Comparison of ENCODE assay signal across 8 mouse cellular contexts in the genomic region with DNA sequence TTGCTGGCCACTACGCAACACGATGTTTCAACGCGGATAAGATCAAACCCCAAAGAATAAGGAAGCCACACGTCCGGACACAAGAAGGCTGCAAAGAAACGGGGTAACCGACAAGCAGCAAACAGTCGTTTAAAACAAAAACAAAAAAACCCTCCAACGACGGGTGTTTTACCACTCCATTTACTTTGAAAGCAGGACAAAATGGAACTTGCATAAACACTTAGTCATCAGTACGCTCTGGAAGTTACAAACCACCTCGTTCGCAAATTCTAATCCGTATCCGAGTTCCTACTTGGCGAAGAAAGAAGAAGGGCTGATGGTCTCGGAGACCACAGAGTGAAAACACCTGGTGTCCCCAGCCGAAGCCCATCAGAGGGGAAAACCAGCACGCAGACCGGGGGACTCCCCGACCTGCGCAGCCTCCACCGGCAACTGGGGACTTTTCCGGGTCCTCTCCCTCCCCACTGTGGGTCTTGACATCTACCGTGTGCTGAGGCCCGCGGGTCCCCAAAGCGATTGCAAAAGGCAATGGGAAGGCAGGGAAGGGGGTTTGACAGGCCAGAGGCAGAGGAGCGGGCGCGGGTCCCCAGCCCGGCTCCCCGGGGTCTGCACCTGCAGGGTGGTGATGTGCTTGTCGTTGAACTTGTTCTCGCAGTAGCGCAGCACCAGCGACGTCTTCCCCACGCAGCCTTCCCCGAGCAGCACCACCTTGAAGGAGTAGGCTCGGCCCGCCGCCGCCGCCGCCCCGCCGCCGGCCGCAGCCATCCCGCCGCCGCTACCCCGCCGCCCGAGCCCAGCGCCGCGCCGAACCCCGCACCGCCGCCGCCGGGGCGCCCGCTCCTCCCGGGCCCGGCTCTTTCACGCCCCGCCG. TPM values are rescaled to one million over a fixed set of nuclear protein-coding genes. Genes with fewer than 3 reads are reported as not detected.
A peak's percentile ranks its signal among the peaks of the same experiment; 100 is the strongest.
DNase-seq lines count a peak whose midpoint lies in the region; ATAC-seq lines count a peak whose summit lies in the region.

No protein-coding gene starts in this region.

- no peaks in the 10 kb centered on the region for H3K9me3 ChIP-seq in forebrain, embryonic 14.5 days (replicated peaks; ENCODE audit: control insufficient read depth, low read length)
- H3K9me3 ChIP-seq in neural tube, embryonic 15.5 days (replicated peaks) = no peaks in the 10 kb centered on the region

- peak overlapping the region; percentile 87 for H3K9ac ChIP-seq in forebrain, embryonic 14.5 days (ENCODE audit: low read length)
- H3K9ac ChIP-seq in neural tube, embryonic 15.5 days (replicated peaks) = peak overlapping the region; percentile 93

- WGBS in forebrain, embryonic 14.5 days = 2% methylated on average over 47 of the region's 73 CpGs
- WGBS in neural tube, embryonic 15.5 days = under 1% methylated on average over 52 of the region's 73 CpGs

- peak; percentile 80 for ATAC-seq in forebrain, embryonic 14.5 days
- ATAC-seq in inflammation-experienced regulatory T-cells, adult 6 months = peak; percentile 82
- ATAC-seq in neural tube, embryonic 15.5 days (ENCODE audit: low FRiP score) = peak; percentile 62

- peak overlapping the region; percentile 84 for H3K4me3 ChIP-seq in forebrain, embryonic 14.5 days (ENCODE audit: low read depth, low read length)
- peak overlapping the region; percentile 93 for H3K4me3 ChIP-seq in neural tube, embryonic 15.5 days (replicated peaks)

- H3K27me3 ChIP-seq in forebrain, embryonic 14.5 days (replicated peaks; ENCODE audit: control insufficient read depth, insufficient read depth, low read length) = no peaks in the 10 kb centered on the region
- no peaks in the 10 kb centered on the region for H3K27me3 ChIP-seq in neural tube, embryonic 15.5 days (replicated peaks)

- H3K4me2 ChIP-seq in forebrain, embryonic 14.5 days (ENCODE audit: low read length) = peak overlapping the region; percentile 87
- peak overlapping the region; percentile 72 for H3K4me2 ChIP-seq in neural tube, embryonic 15.5 days

- no peaks in the 10 kb centered on the region for H3K36me3 ChIP-seq in forebrain, embryonic 14.5 days (ENCODE audit: control insufficient read depth, insufficient read depth, low read length)
- no peaks in the 10 kb centered on the region for H3K36me3 ChIP-seq in neural tube, embryonic 15.5 days

- DNase-seq in right cerebral cortex, postnatal 4 days = peak; percentile 53
- DNase-seq in right cerebral cortex, postnatal 14 days = no peak
- DNase-seq in adrenal gland, postnatal 14 days = peak; percentile 67
- DNase-seq in forebrain, embryonic 14.5 days (ENCODE audit: low spot score) = peak; percentile 37
- DNase-seq in lung, adult 18-20 months = peak; percentile 34 to 49
- no peak for DNase-seq in cerebellum, adult 11 months

- H3K4me1 ChIP-seq in forebrain, embryonic 14.5 days (ENCODE audit: control insufficient read depth, insufficient read depth, low read length) = peaks cover 19% of the 10 kb centered on the region
- H3K4me1 ChIP-seq in neural tube, embryonic 15.5 days = peaks cover 48% of the 10 kb centered on the region

- peak overlapping the region; percentile 92 for H3K27ac ChIP-seq in forebrain, embryonic 14.5 days (ENCODE audit: low read depth, low read length)
- H3K27ac ChIP-seq in neural tube, embryonic 15.5 days (replicated peaks) = peak overlapping the region; percentile 97

RNA-seq across cellular contexts. Expression of gene Rab21, which starts 0.6 kb away (rescaled TPM):
- 53.6 and 53.8 TPM in 2 replicates for total RNA-seq in adrenal gland, postnatal 14 days (2021)
- polyA plus RNA-seq in forebrain, embryonic 14.5 days (2014; fragmentation: Nextera tagmentation; extraction: Ambion mirVana) = 9.2 and 10.6 TPM in 2 replicates
- 10 to 100 TPM; 19.2 to 22.6 (median 21.0) TPM for polyA plus RNA-seq in inflammation-experienced regulatory T-cells, adult 6 months (2017; shearing (Covaris generic))
- polyA plus RNA-seq in neural tube, embryonic 15.5 days (2015; fragmentation: Nextera tagmentation; extraction: Ambion mirVana) = 7.0 and 9.6 TPM in 2 replicates

RNA-seq across cellular contexts. Expression of gene Tmem19, which starts 47.5 kb away (rescaled TPM):
- total RNA-seq in adrenal gland, postnatal 14 days (2021) = 23.0 and 27.5 TPM in 2 replicates
- polyA plus RNA-seq in forebrain, embryonic 14.5 days (2014; fragmentation: Nextera tagmentation; extraction: Ambion mirVana) = 43.6 and 44.9 TPM in 2 replicates
- 10 to 100 TPM; 35.8 to 43.5 (median 39.4) TPM for polyA plus RNA-seq in inflammation-experienced regulatory T-cells, adult 6 months (2017; shearing (Covaris generic))
- polyA plus RNA-seq in neural tube, embryonic 15.5 days (2015; fragmentation: Nextera tagmentation; extraction: Ambion mirVana) = 31.6 and 32.0 TPM in 2 replicates

Comparison
In these comparisons a context has a peak if more than half of its experiments do, and no peak if none do; other contexts are left out.
1. DNase-seq: peak in right cerebral cortex, postnatal 4 days (single experiment), adrenal gland, postnatal 14 days (single experiment), forebrain, embryonic 14.5 days (single experiment) and lung, adult 18-20 months (2 of 2); none in right cerebral cortex, postnatal 14 days (single experiment) and cerebellum, adult 11 months (single experiment).
2. Peak in every context shown above with its lines, with median percentiles within 50 percentile points of each other: ATAC-seq.